Mouse (Mus musculus) cortical plate, adult 2 months (tissue): ENCODE data around the gene Ccl24.

Source experiments
- CTCF ChIP-seq: fragments of 200-500 bp; IDR thresholded peaks from 2 replicates; pipeline ENCODE4 v1.5.1; 2011; ENCODE audit warnings: mild to moderate bottlenecking, control low read depth, low read length; ENCODE audit not compliant: insufficient read depth; ENCODE audit errors: extremely low read depth
- POLR2A ChIP-seq: fragments of 200-500 bp; IDR thresholded peaks from 2 replicates; pipeline ENCODE4 v1.6.1; 2011; ENCODE audit warnings: mild to moderate bottlenecking, low read length, control low read depth; ENCODE audit not compliant: insufficient read depth; ENCODE audit errors: extremely low read depth

GRCm38 (mm10) chr5:135573006-135573405 lies at the start of gene Ccl24:
- no peak for TF ChIP-seq CTCF
- TF ChIP-seq POLR2A: no peak
